Mouse (Mus musculus) stomach, postnatal 0 days (tissue): ENCODE data around the gene Cabs1.

Source experiments
- CTCF ChIP-seq: IDR thresholded peaks from 2 replicates; pipeline ENCODE4 v1.5.1; 2016; ENCODE audit warnings: antibody characterized with exemption, low read depth, mild to moderate bottlenecking, moderate library complexity
- EP300 ChIP-seq: optimal IDR thresholded peaks from 2 replicates; pipeline ENCODE3; 2016; ENCODE audit warnings: antibody characterized with exemption

DNA sequence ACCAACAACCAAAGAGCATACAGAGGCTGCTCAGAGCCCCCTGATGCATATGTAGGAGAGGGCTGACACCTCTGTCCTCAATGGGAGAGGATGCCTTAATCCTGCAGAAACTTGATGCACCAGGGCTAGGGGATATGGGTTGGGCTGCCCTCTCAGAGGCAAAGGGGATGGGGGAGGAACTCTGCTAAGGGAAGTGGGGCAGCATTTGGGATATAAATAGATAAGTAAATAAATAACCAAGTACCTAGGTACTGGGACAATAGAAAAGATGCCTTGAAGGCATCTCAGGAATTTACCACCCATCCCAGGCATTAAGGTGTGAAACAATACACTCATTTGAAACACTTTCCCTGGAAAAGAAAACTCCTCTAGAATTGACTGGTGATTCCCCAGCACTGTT lies 27.4 kb upstream of the Cabs1 start:
- TF ChIP-seq CTCF = no peak
- TF ChIP-seq EP300 = no peak
